8 mouse cellular contexts compared by ENCODE assay signal in genomic region chr2:90941744-90942143, GRCm38 (mm10). TPM values are rescaled to one million over a fixed set of nuclear protein-coding genes. Genes with fewer than 3 reads are reported as not detected.
A peak's percentile ranks its signal among the peaks of the same experiment; 100 is the strongest.
DNase-seq lines count a peak whose midpoint lies in the region; ATAC-seq and TF ChIP-seq lines count a peak whose summit lies in the region.

No protein-coding gene starts in this region.

- peaks cover 59% of the 10 kb centered on the region for H3K79me2 ChIP-seq in myocyte (ENCODE audit: control insufficient read depth, insufficient read depth)

- 54% methylated on average over 2 of the region's 2 CpGs for WGBS in kidney, embryonic 16.5 days
- 51% methylated on average over 2 of the region's 2 CpGs for WGBS in embryonic facial prominence, embryonic 14.5 days
- 48% methylated on average over 2 of the region's 2 CpGs for WGBS in intestine, embryonic 16.5 days

- no peak overlapping the region for H3K27ac ChIP-seq in kidney, embryonic 16.5 days (ENCODE audit: low read length)
- no peak overlapping the region for H3K27ac ChIP-seq in embryonic facial prominence, embryonic 14.5 days (replicated peaks; ENCODE audit: low read depth, low read length)
- H3K27ac ChIP-seq in intestine, embryonic 16.5 days (ENCODE audit: low read length): no peak overlapping the region

- no peak overlapping the region for H3ac ChIP-seq in myocyte (ENCODE audit: control insufficient read depth, insufficient read length)

- H3K9ac ChIP-seq in kidney, embryonic 16.5 days (replicated peaks; ENCODE audit: low read length): peak overlapping the region; percentile 35; the same call in 1 of the 2 replicates
- peak overlapping the region; percentile 96 for H3K9ac ChIP-seq in embryonic facial prominence, embryonic 14.5 days (ENCODE audit: low read depth, low read length)
- no peak overlapping the region for H3K9ac ChIP-seq in intestine, embryonic 16.5 days (ENCODE audit: low read depth, low read length)

- peaks cover 29% of the 10 kb centered on the region for H3K4me1 ChIP-seq in kidney, embryonic 16.5 days (ENCODE audit: insufficient read depth, low read length)
- peaks cover 23% of the 10 kb centered on the region for H3K4me1 ChIP-seq in embryonic facial prominence, embryonic 14.5 days (ENCODE audit: control insufficient read depth, insufficient read depth, low read length)
- H3K4me1 ChIP-seq in intestine, embryonic 16.5 days (ENCODE audit: control insufficient read depth, insufficient read depth, low read length): peaks cover 16% of the 10 kb centered on the region

- peak overlapping the region; percentile 98 for H3K4me3 ChIP-seq in kidney, embryonic 16.5 days (ENCODE audit: low read length)
- H3K4me3 ChIP-seq in embryonic facial prominence, embryonic 14.5 days (ENCODE audit: low read depth, low read length): peak overlapping the region; percentile 90
- peak overlapping the region; percentile 97; the same call in 1 of the 2 replicates for H3K4me3 ChIP-seq in intestine, embryonic 16.5 days (ENCODE audit: low read length)
- H3K4me3 ChIP-seq in myocyte: peak overlapping the region; percentile 69

- TF ChIP-seq POLR2A in myocyte (IDR thresholded peaks at IDR 0.05; ENCODE audit: insufficient read length, low read depth): no peak

- no peaks in the 10 kb centered on the region for H3K36me3 ChIP-seq in kidney, embryonic 16.5 days (ENCODE audit: insufficient read depth, low read length)
- H3K36me3 ChIP-seq in embryonic facial prominence, embryonic 14.5 days (ENCODE audit: control insufficient read depth, insufficient read depth, low read length): no peaks in the 10 kb centered on the region
- no peaks in the 10 kb centered on the region for H3K36me3 ChIP-seq in intestine, embryonic 16.5 days (ENCODE audit: control insufficient read depth, insufficient read depth, low read length)
- no peaks in the 10 kb centered on the region for H3K36me3 ChIP-seq in myocyte (ENCODE audit: control insufficient read depth, insufficient read depth)

- H3K4me2 ChIP-seq in kidney, embryonic 16.5 days (replicated peaks; ENCODE audit: low read depth, low read length): peak overlapping the region; percentile 80
- peak overlapping the region; percentile 71 for H3K4me2 ChIP-seq in embryonic facial prominence, embryonic 14.5 days (ENCODE audit: low read depth, low read length)
- H3K4me2 ChIP-seq in intestine, embryonic 16.5 days (ENCODE audit: low read depth, low read length): peak overlapping the region; percentile 65
- H3K4me2 ChIP-seq in myocyte (ENCODE audit: low read depth): peak overlapping the region; percentile 66

- ATAC-seq in kidney, embryonic 16.5 days (ENCODE audit: low FRiP score, low TSS enrichment): no peak
- ATAC-seq in embryonic facial prominence, embryonic 14.5 days (ENCODE audit: low read depth): no peak
- no peak for ATAC-seq in intestine, embryonic 16.5 days

- no peaks in the 10 kb centered on the region for H3K9me3 ChIP-seq in kidney, embryonic 16.5 days (ENCODE audit: low read length)
- H3K9me3 ChIP-seq in embryonic facial prominence, embryonic 14.5 days (ENCODE audit: control insufficient read depth, low read length): no peaks in the 10 kb centered on the region
- no peaks in the 10 kb centered on the region for H3K9me3 ChIP-seq in intestine, embryonic 16.5 days (ENCODE audit: control insufficient read depth, low read length)

- H3K27me3 ChIP-seq in kidney, embryonic 16.5 days (ENCODE audit: insufficient read depth, low read length): no peaks in the 10 kb centered on the region
- H3K27me3 ChIP-seq in embryonic facial prominence, embryonic 14.5 days (replicated peaks; ENCODE audit: control insufficient read depth, insufficient read depth, low read length): no peaks in the 10 kb centered on the region
- H3K27me3 ChIP-seq in intestine, embryonic 16.5 days (replicated peaks; ENCODE audit: control insufficient read depth, insufficient read depth, low read length): no peaks in the 10 kb centered on the region
- H3K27me3 ChIP-seq in myocyte (ENCODE audit: control insufficient read depth, insufficient read depth, insufficient read length): no peaks in the 10 kb centered on the region

- no peak for DNase-seq in kidney, adult 8-10 months
- DNase-seq in embryonic facial prominence, embryonic 14.5 days (ENCODE audit: low spot score): peak; percentile 46
- no peak for DNase-seq in thymus, postnatal 36 days
- DNase-seq in cerebellum, postnatal 25 days: no peak
- DNase-seq in kidney, postnatal 4 days: no peak

TF ChIP-seq in myocyte, 11 proteins besides CTCF, POLR2A, EP300 and RAD21:
- no peak for TF ChIP-seq TCF3 (IDR thresholded peaks at IDR 0.05; ENCODE audit: insufficient read length, low read depth)
- no peak for TF ChIP-seq CEBPB (IDR thresholded peaks at IDR 0.05; ENCODE audit: insufficient read depth, poor library complexity, severe bottlenecking)
- peak in 2 of 3 experiments; percentile 30 to 80 for TF ChIP-seq MYOG (IDR thresholded peaks at IDR 0.05; ENCODE audit: control insufficient read depth in 1 of 3, insufficient read depth in 1 of 3, insufficient read length in 2 of 3, low read depth in 2 of 3)
- no peak for TF ChIP-seq REST (IDR thresholded peaks at IDR 0.05; ENCODE audit: insufficient read depth, insufficient read length)
- TF ChIP-seq USF1 (IDR thresholded peaks at IDR 0.05; ENCODE audit: low read depth): no peak
- peak; percentile 55 to 68 (median 65) for TF ChIP-seq MYOD1 (IDR thresholded peaks at IDR 0.05; ENCODE audit: control insufficient read depth in 1 of 3, insufficient read length in 2 of 3, low read depth in 2 of 3)
- no peak for TF ChIP-seq POLR2AphosphoS2 (IDR thresholded peaks at IDR 0.05; ENCODE audit: insufficient read length, low read depth)
- no peak for TF ChIP-seq E2F4 (IDR thresholded peaks at IDR 0.05; ENCODE audit: insufficient read depth)
- TF ChIP-seq TCF12 (IDR thresholded peaks at IDR 0.05; ENCODE audit: insufficient read depth, poor library complexity, severe bottlenecking): peak; percentile 61
- TF ChIP-seq SRF (IDR thresholded peaks at IDR 0.05; ENCODE audit: control insufficient read depth, insufficient read length, low read depth): no peak
- no peak for TF ChIP-seq MAX (IDR thresholded peaks at IDR 0.05; ENCODE audit: low read depth)
TF ChIP-seq in myocyte: peak in this region for 3.

RNA-seq across cellular contexts. Expression of gene Celf1, which starts 1.6 kb away (rescaled TPM):
- polyA plus RNA-seq in kidney, embryonic 16.5 days (2015; fragmentation: Nextera tagmentation; extraction: Ambion mirVana): 107 and 109 TPM in 2 replicates
- polyA plus RNA-seq in embryonic facial prominence, embryonic 14.5 days (2014; fragmentation: Nextera tagmentation; extraction: Ambion mirVana): 48.5 and 53.8 TPM in 2 replicates
- polyA plus RNA-seq in intestine, embryonic 16.5 days (2015; fragmentation: Nextera tagmentation; extraction: Ambion mirVana): 71.8 and 73.1 TPM in 2 replicates
- polyA plus RNA-seq in myocyte (2012; fragmentation: generic; extraction: Trizol): 27.1 TPM

RNA-seq across cellular contexts. Expression of gene Ndufs3, which starts 37.1 kb away (rescaled TPM):
- polyA plus RNA-seq in kidney, embryonic 16.5 days (2015; fragmentation: Nextera tagmentation; extraction: Ambion mirVana): 246 and 251 TPM in 2 replicates
- 203 and 206 TPM in 2 replicates for polyA plus RNA-seq in embryonic facial prominence, embryonic 14.5 days (2014; fragmentation: Nextera tagmentation; extraction: Ambion mirVana)
- 301 and 316 TPM in 2 replicates for polyA plus RNA-seq in intestine, embryonic 16.5 days (2015; fragmentation: Nextera tagmentation; extraction: Ambion mirVana)
- 268 TPM for polyA plus RNA-seq in myocyte (2012; fragmentation: generic; extraction: Trizol)

RNA-seq across cellular contexts. Expression of gene Kbtbd4, which starts 37.2 kb away (rescaled TPM):
- 46.8 and 50.2 TPM in 2 replicates for polyA plus RNA-seq in kidney, embryonic 16.5 days (2015; fragmentation: Nextera tagmentation; extraction: Ambion mirVana)
- 25.8 and 31.0 TPM in 2 replicates for polyA plus RNA-seq in embryonic facial prominence, embryonic 14.5 days (2014; fragmentation: Nextera tagmentation; extraction: Ambion mirVana)
- polyA plus RNA-seq in intestine, embryonic 16.5 days (2015; fragmentation: Nextera tagmentation; extraction: Ambion mirVana): 24.8 and 27.1 TPM in 2 replicates
- polyA plus RNA-seq in myocyte (2012; fragmentation: generic; extraction: Trizol): 11.9 TPM

RNA-seq across cellular contexts. Expression of gene C1qtnf4, which starts 56.1 kb away (rescaled TPM):
- 6.5 and 7.0 TPM in 2 replicates for polyA plus RNA-seq in kidney, embryonic 16.5 days (2015; fragmentation: Nextera tagmentation; extraction: Ambion mirVana)
- 19.9 and 22.8 TPM in 2 replicates for polyA plus RNA-seq in embryonic facial prominence, embryonic 14.5 days (2014; fragmentation: Nextera tagmentation; extraction: Ambion mirVana)
- 3.3 and 4.8 TPM in 2 replicates for polyA plus RNA-seq in intestine, embryonic 16.5 days (2015; fragmentation: Nextera tagmentation; extraction: Ambion mirVana)
- polyA plus RNA-seq in myocyte (2012; fragmentation: generic; extraction: Trizol): 0.04 TPM
